Mouse (Mus musculus): ENCODE measurements around the gene Alg1.
"Not testable (repeated sequence)": the region's sequence is repeated elsewhere in the genome, so short reads cannot be mapped to it uniquely, and the experiment has no call there.

DNA sequence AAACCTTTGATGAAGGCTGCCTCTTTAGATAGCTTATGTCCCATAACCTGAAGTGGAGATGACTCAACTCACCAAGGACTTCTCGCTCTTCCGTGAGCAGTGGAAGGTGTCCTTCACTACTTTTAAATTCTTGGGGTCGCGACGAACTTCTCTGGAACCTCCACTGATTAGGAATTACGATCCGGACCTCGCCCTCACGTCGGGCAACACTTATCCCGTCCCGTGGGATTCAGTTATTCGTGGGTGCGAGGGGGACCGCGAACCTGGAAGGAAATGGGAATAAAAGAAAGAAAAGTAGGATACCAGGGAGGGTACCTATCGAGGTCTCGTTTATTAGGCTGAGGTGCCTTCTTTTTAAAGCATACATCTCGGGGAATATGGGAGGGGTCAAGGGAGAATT lies 5.9 kb upstream of the Alg1 start:
- not testable (repeated sequence) for TF ChIP-seq CTCF (IDR thresholded peaks at IDR 0.05; ENCODE audit: low read depth, low read length); EP300 (IDR thresholded peaks at IDR 0.05; ENCODE audit: insufficient read depth, low read depth, low read length); POLR2A (IDR thresholded peaks at IDR 0.05; ENCODE audit: insufficient read depth, low read length)
